ENCODE assay signal across 22 mouse cellular contexts in genomic region chr6:140343638-140344037, GRCm38 (mm10).
DNase-seq lines count a peak whose midpoint lies in the region; ATAC-seq and TF ChIP-seq lines count a peak whose summit lies in the region.
"Had no signal": no experiment of that assay in that cellular context is flagged by ENCODE, and none has a peak within 500 bp of the region (broad histone marks: within the 10 kb centered on the region; RNA-seq: fewer than 3 reads in every experiment).

No protein-coding gene starts in this region.

- H3K4me3 ChIP-seq in hindbrain, embryonic 10.5 days: no peak overlapping the region
- no peak overlapping the region for H3K4me3 ChIP-seq in hindbrain, postnatal 0 days (ENCODE audit: low read length)
- no peak overlapping the region for H3K4me3 ChIP-seq in hindbrain, embryonic 14.5 days (replicated peaks; ENCODE audit: low read length)
- H3K4me3 ChIP-seq in midbrain, embryonic 13.5 days (replicated peaks): no peak overlapping the region
- no peak overlapping the region for H3K4me3 ChIP-seq in heart, embryonic 12.5 days
- H3K4me3 ChIP-seq in intestine, postnatal 0 days (ENCODE audit: low read depth, low read length): no peak overlapping the region
- H3K4me3 ChIP-seq: forebrain, embryonic 12.5 days; left cerebral cortex, adult 2 months; liver, embryonic 13.5 days; myocyte had no signal

- no peaks in the 10 kb centered on the region for H3K27me3 ChIP-seq in hindbrain, embryonic 10.5 days (ENCODE audit: insufficient read depth, poor library complexity, severe bottlenecking)
- H3K27me3 ChIP-seq in hindbrain, postnatal 0 days (ENCODE audit: insufficient read depth, low read length): no peaks in the 10 kb centered on the region
- no peaks in the 10 kb centered on the region for H3K27me3 ChIP-seq in hindbrain, embryonic 14.5 days (ENCODE audit: control insufficient read depth, insufficient read depth, low read length)
- no peaks in the 10 kb centered on the region for H3K27me3 ChIP-seq in midbrain, embryonic 13.5 days
- 0 out of 2 replicates have a peak, but pooled peaks cover 4% of the 10 kb centered on the region for H3K27me3 ChIP-seq in heart, embryonic 12.5 days (replicated peaks)
- H3K27me3 ChIP-seq in intestine, postnatal 0 days (replicated peaks; ENCODE audit: control insufficient read depth, insufficient read depth, low read length): no peaks in the 10 kb centered on the region
- H3K27me3 ChIP-seq: forebrain, embryonic 12.5 days; liver, embryonic 13.5 days had no signal

- 0 out of 2 replicates have a peak, but pooled peaks cover 2% of the 10 kb centered on the region for H3K9me3 ChIP-seq in hindbrain, embryonic 10.5 days
- no peaks in the 10 kb centered on the region for H3K9me3 ChIP-seq in hindbrain, postnatal 0 days (ENCODE audit: low read length)
- no peaks in the 10 kb centered on the region for H3K9me3 ChIP-seq in hindbrain, embryonic 14.5 days (ENCODE audit: control insufficient read depth, low read length)
- no peaks in the 10 kb centered on the region for H3K9me3 ChIP-seq in midbrain, embryonic 13.5 days
- H3K9me3 ChIP-seq in heart, embryonic 12.5 days (replicated peaks): peaks cover 3% of the 10 kb centered on the region; the same call in 1 of the 2 replicates
- no peaks in the 10 kb centered on the region for H3K9me3 ChIP-seq in intestine, postnatal 0 days (ENCODE audit: control insufficient read depth)
- H3K9me3 ChIP-seq: forebrain, embryonic 12.5 days; liver, embryonic 13.5 days had no signal

- H3K4me1 ChIP-seq in hindbrain, embryonic 10.5 days (replicated peaks): peaks cover 20% of the 10 kb centered on the region
- no peaks in the 10 kb centered on the region for H3K4me1 ChIP-seq in hindbrain, postnatal 0 days (ENCODE audit: insufficient read depth, low read length)
- peaks cover 10% of the 10 kb centered on the region; the same call in 1 of the 2 replicates for H3K4me1 ChIP-seq in hindbrain, embryonic 14.5 days (replicated peaks; ENCODE audit: control insufficient read depth, insufficient read depth, low read length)
- peaks cover 21% of the 10 kb centered on the region for H3K4me1 ChIP-seq in midbrain, embryonic 13.5 days (replicated peaks)
- H3K4me1 ChIP-seq in heart, embryonic 12.5 days (replicated peaks): no peaks in the 10 kb centered on the region
- no peaks in the 10 kb centered on the region for H3K4me1 ChIP-seq in intestine, postnatal 0 days (replicated peaks; ENCODE audit: control insufficient read depth, insufficient read depth, low read length)
- H3K4me1 ChIP-seq: liver, embryonic 13.5 days had no signal

- no peak for TF ChIP-seq CTCF in hindbrain, postnatal 0 days (IDR thresholded peaks at IDR 0.05; ENCODE audit: low read depth)
- no peak for TF ChIP-seq CTCF in intestine, postnatal 0 days (IDR thresholded peaks at IDR 0.05; ENCODE audit: low read depth)

- no peak for ATAC-seq in hindbrain, postnatal 0 days
- ATAC-seq in hindbrain, embryonic 14.5 days (ENCODE audit: low FRiP score): no peak
- ATAC-seq in midbrain, embryonic 13.5 days: peak; percentile 16; the same call in 1 of the 2 replicates
- no peak for ATAC-seq in heart, embryonic 12.5 days (ENCODE audit: insufficient number of reproducible peaks, low FRiP score)
- no peak for ATAC-seq in intestine, postnatal 0 days
- ATAC-seq: CD4-positive, CD25-positive, alpha-beta regulatory T cell, adult 4 months had no signal

- 66% methylated on average over 11 of the region's 11 CpGs for WGBS in hindbrain, embryonic 10.5 days
- 57% methylated on average over 11 of the region's 11 CpGs for WGBS in hindbrain, postnatal 0 days
- 56% methylated on average over 11 of the region's 11 CpGs for WGBS in hindbrain, embryonic 14.5 days
- WGBS in midbrain, embryonic 13.5 days: 59% methylated on average over 11 of the region's 11 CpGs
- WGBS in heart, embryonic 12.5 days: 80% methylated on average over 11 of the region's 11 CpGs
- 77% methylated on average over 11 of the region's 11 CpGs for WGBS in intestine, postnatal 0 days

- H3K27ac ChIP-seq in hindbrain, embryonic 10.5 days: 0 out of 2 replicates have a peak overlapping the region, but pooled peaks have one; percentile 30
- no peak overlapping the region for H3K27ac ChIP-seq in hindbrain, postnatal 0 days
- H3K27ac ChIP-seq in hindbrain, embryonic 14.5 days: peak overlapping the region; percentile 53; the same call in 1 of the 2 replicates
- H3K27ac ChIP-seq in midbrain, embryonic 13.5 days: peak overlapping the region; percentile 57
- H3K27ac ChIP-seq in heart, embryonic 12.5 days (ENCODE audit: poor library complexity, severe bottlenecking): no peak overlapping the region
- H3K27ac ChIP-seq in intestine, postnatal 0 days (ENCODE audit: low read depth, low read length): no peak overlapping the region
- H3K27ac ChIP-seq: forebrain, embryonic 12.5 days; left cerebral cortex, adult 2 months; liver, embryonic 13.5 days had no signal

- H3K9ac ChIP-seq in hindbrain, postnatal 0 days (replicated peaks; ENCODE audit: low read length): no peak overlapping the region
- no peak overlapping the region for H3K9ac ChIP-seq in hindbrain, embryonic 14.5 days
- H3K9ac ChIP-seq in midbrain, embryonic 13.5 days (replicated peaks): no peak overlapping the region
- H3K9ac ChIP-seq in heart, embryonic 12.5 days: no peak overlapping the region
- no peak overlapping the region for H3K9ac ChIP-seq in intestine, postnatal 0 days (ENCODE audit: low read depth, low read length)
- H3K9ac ChIP-seq: forebrain, embryonic 12.5 days; liver, embryonic 13.5 days; lung, embryonic 14.5 days had no signal

- no peak for DNase-seq in hindbrain, embryonic 10.5 days (ENCODE audit: low spot score)
- DNase-seq in hindbrain, postnatal 0 days (ENCODE audit: low spot score): no peak
- no peak for DNase-seq in hindbrain, embryonic 14.5 days (ENCODE audit: low spot score)
- DNase-seq in cerebellum, postnatal 4 days (ENCODE audit: low spot score in 2 of 2): no peak
- DNase-seq: cerebellum, adult 11 months; cerebellum, postnatal 10 days; gastrocnemius, postnatal 36 days; kidney, adult 11 months; kidney, postnatal 4 days; layer of hippocampus, adult 9-11 months; liver, embryonic 13.5 days; lung, embryonic 14.5 days; right cerebral cortex, adult 18-20 months; thymus, adult 2 months; thymus, postnatal 4 days had no signal

- H3K4me2 ChIP-seq in hindbrain, postnatal 0 days (ENCODE audit: low read depth, low read length): no peak overlapping the region
- no peak overlapping the region for H3K4me2 ChIP-seq in hindbrain, embryonic 14.5 days (replicated peaks)
- no peak overlapping the region for H3K4me2 ChIP-seq in midbrain, embryonic 13.5 days (replicated peaks)
- no peak overlapping the region for H3K4me2 ChIP-seq in heart, embryonic 12.5 days
- H3K4me2 ChIP-seq in intestine, postnatal 0 days (replicated peaks; ENCODE audit: low read depth): no peak overlapping the region
- H3K4me2 ChIP-seq: forebrain, embryonic 12.5 days; liver, embryonic 13.5 days; lung, embryonic 14.5 days had no signal

- H3K36me3 ChIP-seq in hindbrain, embryonic 10.5 days: no peaks in the 10 kb centered on the region
- no peaks in the 10 kb centered on the region for H3K36me3 ChIP-seq in hindbrain, postnatal 0 days (ENCODE audit: insufficient read depth, low read length)
- H3K36me3 ChIP-seq in hindbrain, embryonic 14.5 days (replicated peaks; ENCODE audit: control insufficient read depth, insufficient read depth): no peaks in the 10 kb centered on the region
- H3K36me3 ChIP-seq in midbrain, embryonic 13.5 days: no peaks in the 10 kb centered on the region
- no peaks in the 10 kb centered on the region for H3K36me3 ChIP-seq in heart, embryonic 12.5 days
- no peaks in the 10 kb centered on the region for H3K36me3 ChIP-seq in intestine, postnatal 0 days (ENCODE audit: control insufficient read depth, insufficient read depth)
- H3K36me3 ChIP-seq: forebrain, embryonic 12.5 days; liver, embryonic 13.5 days had no signal

Comparison
In these comparisons a context has a peak if more than half of its experiments do, and no peak if none do; other contexts are left out.
1. H3K27ac ChIP-seq: peak in hindbrain, embryonic 10.5 days (single experiment), hindbrain, embryonic 14.5 days (single experiment) and midbrain, embryonic 13.5 days (single experiment); none in hindbrain, postnatal 0 days (single experiment), heart, embryonic 12.5 days (single experiment) and intestine, postnatal 0 days (single experiment).